Mouse (Mus musculus) spleen, adult 2 months (tissue): Measurements from ENCODE around the gene Agtrap. TPM values are rescaled to one million over a fixed set of nuclear protein-coding genes. Genes with fewer than 3 reads are reported as not detected.
"Not testable (repeated sequence)": the region's sequence is repeated elsewhere in the genome, so short reads cannot be mapped to it uniquely, and the experiment has no call there.

ENCODE experiments used
- DNase-seq, 2 experiments: peaks; one replicate each; pipeline versions ENCODE4 v3.0.0 to v3.0.0-alpha.2; 2012 to 2021; ENCODE audit warnings: low spot score in 2 of 2, low read depth in 1 of 2
- H3K27ac ChIP-seq: fragments of 200-500 bp; 2 replicates; pipeline ENCODE4 v1.5.1; 2012; ENCODE audit warnings: low read length, inconsistent platforms; ENCODE audit not compliant: insufficient read depth
- H3K27me3 ChIP-seq: fragments of 200-500 bp; 2 replicates; pipeline ENCODE4 v1.6.1; 2012; ENCODE audit warnings: mild to moderate bottlenecking, moderate library complexity, low read length, inconsistent platforms; ENCODE audit not compliant: control insufficient read depth, insufficient read depth
- H3K36me3 ChIP-seq: fragments of 200-500 bp; 2 replicates; pipeline ENCODE4 v1.6.1; 2012; ENCODE audit warnings: mild to moderate bottlenecking, low read length, inconsistent platforms; ENCODE audit not compliant: control insufficient read depth, insufficient read depth
- H3K4me1 ChIP-seq: fragments of 200-500 bp; 2 replicates; pipeline ENCODE4 v1.6.1; 2011; ENCODE audit warnings: inconsistent platforms; ENCODE audit not compliant: control insufficient read depth, insufficient read depth, insufficient read length
- H3K4me3 ChIP-seq: fragments of 200-500 bp; 2 replicates; pipeline ENCODE4 v1.5.1; 2011; ENCODE audit warnings: mild to moderate bottlenecking, inconsistent platforms; ENCODE audit not compliant: insufficient read depth, insufficient read length; ENCODE audit errors: extremely low read depth
- CTCF ChIP-seq: fragments of 200-500 bp; IDR thresholded peaks from 2 replicates; pipeline ENCODE4 v1.5.1; 2011; ENCODE audit warnings: mild to moderate bottlenecking, inconsistent platforms; ENCODE audit not compliant: insufficient read depth, insufficient read length, insufficient replicate concordance; ENCODE audit errors: extremely low read depth
- POLR2A ChIP-seq: fragments of 200-500 bp; IDR thresholded peaks from 2 replicates; pipeline ENCODE4 v1.6.1; 2011; ENCODE audit warnings: low read depth, low read length, inconsistent platforms
- WGBS: fragments of 180-500 bp; shearing (Covaris S2); methylation state at CpG from one replicate; pipeline ENCODE4 v1.1.7; 2018; 5-methylcytosine and 5-hydroxymethylcytosine counted together
- polyA plus RNA-seq: library from polyadenylated mRNA; depleted of rRNA; stranded (reverse); fragments of >200 nt; gene quantifications from 2 replicates; pipeline ENCODE4 v1.2.3, GENCODE M21; 2012

The Agtrap gene
- polyA plus RNA-seq, 1 experiment, result 24.2 TPM

- WGBS, result 93% methylated on average over 4 of the region's 4 CpGs
- Histone ChIP-seq H3K4me3 (no peak overlapping the region), H3K27me3 (no peaks in the 10 kb centered on the region), H3K36me3 (peaks cover 18% of the 10 kb centered on the region), H3K4me1 (no peaks in the 10 kb centered on the region), H3K27ac (no peak overlapping the region)
- no peak for DNase-seq
- TF ChIP-seq POLR2A (no peak), CTCF (no peak)
Measured at GRCm38 (mm10) chr4:148056801-148057200, 31.0 kb downstream of the Agtrap start.

GRCm38 (mm10) chr4:148056246-148056645 is 31.6 kb downstream of the Agtrap start:
- Histone ChIP-seq H3K36me3 (peaks cover 23% of the 10 kb centered on the region), H3K27me3 (no peaks in the 10 kb centered on the region), H3K4me3 (no peak overlapping the region), H3K27ac (no peak overlapping the region), H3K4me1 (no peaks in the 10 kb centered on the region)
- DNase-seq, result no peak
- 87% methylated on average over 7 of the region's 7 CpGs for WGBS
- no peak for TF ChIP-seq POLR2A

GRCm38 (mm10) chr4:148054961-148055695 is 32.7 kb downstream of the Agtrap start:
- WGBS, result 94% methylated on average over 21 of the region's 21 CpGs
- no peak for DNase-seq
- no peaks in the 10 kb centered on the region for H3K27me3 ChIP-seq
- H3K36me3 ChIP-seq, result peaks cover 23% of the 10 kb centered on the region
- no peaks in the 10 kb centered on the region for H3K4me1 ChIP-seq
- TF ChIP-seq CTCF (no peak), POLR2A (no peak)
- H3K4me3 ChIP-seq, result no peak overlapping the region
- no peak overlapping the region for H3K27ac ChIP-seq

GRCm38 (mm10) chr4:148053417-148053920 is 34.4 kb downstream of the Agtrap start:
- no peak for TF ChIP-seq POLR2A
- TF ChIP-seq CTCF, result no peak
- WGBS, result 96% methylated on average over 12 of the region's 12 CpGs
- Histone ChIP-seq H3K36me3 (peaks cover 23% of the 10 kb centered on the region), H3K27me3 (no peaks in the 10 kb centered on the region), H3K4me1 (no peaks in the 10 kb centered on the region), H3K4me3 (no peak overlapping the region), H3K27ac (no peak overlapping the region)
- no peak for DNase-seq

GRCm38 (mm10) chr4:148052976-148053375 is 34.9 kb downstream of the Agtrap start:
- no peak for DNase-seq
- Histone ChIP-seq H3K27me3 (no peaks in the 10 kb centered on the region), H3K4me1 (no peaks in the 10 kb centered on the region), H3K27ac (no peak overlapping the region), H3K36me3 (peaks cover 27% of the 10 kb centered on the region), H3K4me3 (no peak overlapping the region)
- TF ChIP-seq CTCF (no peak), POLR2A (no peak)
- 96% methylated on average over 2 of the region's 2 CpGs for WGBS

- H3K4me1 ChIP-seq, result no peaks in the 10 kb centered on the region
- WGBS, result 92% methylated on average over 11 of the region's 11 CpGs
- no peak overlapping the region for H3K27ac ChIP-seq
- H3K27me3 ChIP-seq, result no peaks in the 10 kb centered on the region
- no peak for DNase-seq
- no peak overlapping the region for H3K4me3 ChIP-seq
- peaks cover 31% of the 10 kb centered on the region for H3K36me3 ChIP-seq
- TF ChIP-seq CTCF (no peak), POLR2A (no peak)
Measured at GRCm38 (mm10) chr4:148051886-148052285, 35.9 kb downstream of the Agtrap start.

- TF ChIP-seq POLR2A (no peak), CTCF (no peak)
- peaks cover 31% of the 10 kb centered on the region for H3K36me3 ChIP-seq
- no peak for DNase-seq
- no peaks in the 10 kb centered on the region for H3K27me3 ChIP-seq
- H3K27ac ChIP-seq, result no peak overlapping the region
- no peak overlapping the region for H3K4me3 ChIP-seq
- WGBS, result 96% methylated on average over 13 of the region's 13 CpGs
- H3K4me1 ChIP-seq, result no peaks in the 10 kb centered on the region
Measured at GRCm38 (mm10) chr4:148051046-148051776, 36.6 kb downstream of the Agtrap start.

GRCm38 (mm10) chr4:148050396-148050914 is 37.4 kb downstream of the Agtrap start:
- not testable (repeated sequence) for H3K4me3 ChIP-seq, H3K27ac ChIP-seq, DNase-seq, H3K4me1 ChIP-seq, H3K27me3 ChIP-seq
- peaks cover 24% of the 10 kb centered on the region for H3K36me3 ChIP-seq
- WGBS, result 92% methylated on average over 3 of the region's 3 CpGs
